8 mouse cellular contexts compared by ENCODE assay signal in the genomic region with DNA sequence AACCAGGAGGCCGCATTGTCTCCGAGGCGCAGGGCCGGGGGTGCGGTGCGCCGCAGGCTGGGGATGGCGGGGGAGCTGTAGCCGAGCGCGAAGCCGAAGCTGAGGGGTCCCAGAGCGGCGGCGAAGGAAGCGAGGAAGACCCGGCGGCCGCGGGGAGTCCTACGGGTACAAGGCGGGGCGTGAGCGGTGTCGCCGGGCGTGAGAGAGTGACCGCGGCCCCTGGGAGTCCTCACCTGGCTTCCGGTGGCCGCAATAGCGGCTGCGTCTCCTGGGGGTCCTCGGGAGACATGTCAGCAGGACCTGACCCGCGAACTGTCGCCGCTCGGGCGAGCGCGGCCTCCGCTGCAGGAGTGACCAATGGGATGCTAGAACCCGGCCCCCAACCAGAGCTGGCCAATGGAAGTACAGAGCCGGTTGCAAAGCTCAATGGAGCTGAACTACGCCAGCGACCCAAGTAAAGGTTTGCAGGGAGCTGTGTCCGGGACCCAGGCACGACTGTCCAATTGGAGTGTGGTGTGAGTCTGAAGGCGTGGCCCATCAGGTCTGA. TPM values are rescaled to one million over a fixed set of nuclear protein-coding genes. Genes with fewer than 3 reads are reported as not detected.
DNase-seq lines count a peak whose midpoint lies in the region; ATAC-seq and TF ChIP-seq lines count a peak whose summit lies in the region.

A gene (minus strand): TSS at position 359 of the 547 bp plus-strand sequence.

- H3K9me3 ChIP-seq in embryonic facial prominence, embryonic 13.5 days = no peaks in the 10 kb centered on the region
- H3K9me3 ChIP-seq in limb, embryonic 12.5 days = no peaks in the 10 kb centered on the region
- no peaks in the 10 kb centered on the region for H3K9me3 ChIP-seq in midbrain, embryonic 15.5 days

- peaks cover 17% of the 10 kb centered on the region for H3K4me1 ChIP-seq in embryonic facial prominence, embryonic 13.5 days
- peaks cover 12% of the 10 kb centered on the region for H3K4me1 ChIP-seq in kidney, adult 2 months (ENCODE audit: control insufficient read depth, insufficient read depth, low read length)
- H3K4me1 ChIP-seq in limb, embryonic 12.5 days (replicated peaks) = peaks cover 19% of the 10 kb centered on the region
- peaks cover 24% of the 10 kb centered on the region for H3K4me1 ChIP-seq in midbrain, embryonic 15.5 days
- H3K4me1 ChIP-seq in spleen, adult 2 months (ENCODE audit: control insufficient read depth, insufficient read depth, insufficient read length) = peaks cover 8% of the 10 kb centered on the region

- ATAC-seq in embryonic facial prominence, embryonic 13.5 days (ENCODE audit: insufficient number of reproducible peaks, insufficient read depth, low FRiP score, low TSS enrichment, low read depth) = peak; percentile 93
- peak; percentile 99 for ATAC-seq in limb, embryonic 12.5 days (ENCODE audit: insufficient number of reproducible peaks, insufficient read depth, low FRiP score, low TSS enrichment, low read depth)
- ATAC-seq in midbrain, embryonic 15.5 days (replicated peaks) = peak; percentile 98

- H3K36me3 ChIP-seq in embryonic facial prominence, embryonic 13.5 days = 0 out of 2 replicates have a peak, but pooled peaks cover 2% of the 10 kb centered on the region
- no peaks in the 10 kb centered on the region for H3K36me3 ChIP-seq in kidney, adult 2 months (ENCODE audit: control insufficient read depth, insufficient read depth, low read length)
- H3K36me3 ChIP-seq in limb, embryonic 12.5 days = peaks cover 4% of the 10 kb centered on the region; the same call in 1 of the 2 replicates
- no peaks in the 10 kb centered on the region for H3K36me3 ChIP-seq in midbrain, embryonic 15.5 days (replicated peaks)
- H3K36me3 ChIP-seq in spleen, adult 2 months (ENCODE audit: control insufficient read depth, insufficient read depth, low read length) = no peaks in the 10 kb centered on the region

- under 1% methylated on average over 50 of the region's 50 CpGs for WGBS in embryonic facial prominence, embryonic 13.5 days
- WGBS in kidney, adult 2 months = under 1% methylated on average over 50 of the region's 50 CpGs
- under 1% methylated on average over 50 of the region's 50 CpGs for WGBS in limb, embryonic 12.5 days
- WGBS in midbrain, embryonic 15.5 days = under 1% methylated on average over 50 of the region's 50 CpGs
- under 1% methylated on average over 49 of the region's 50 CpGs for WGBS in spleen, adult 2 months

- no peaks in the 10 kb centered on the region for H3K27me3 ChIP-seq in embryonic facial prominence, embryonic 13.5 days
- no peaks in the 10 kb centered on the region for H3K27me3 ChIP-seq in kidney, adult 2 months (replicated peaks; ENCODE audit: control insufficient read depth, insufficient read depth, low read length)
- H3K27me3 ChIP-seq in limb, embryonic 12.5 days = peaks cover 3% of the 10 kb centered on the region; the same call in 1 of the 2 replicates
- no peaks in the 10 kb centered on the region for H3K27me3 ChIP-seq in midbrain, embryonic 15.5 days (replicated peaks)
- H3K27me3 ChIP-seq in spleen, adult 2 months (ENCODE audit: control insufficient read depth, insufficient read depth, low read length) = no peaks in the 10 kb centered on the region

- DNase-seq in 3134 (ENCODE audit: extremely low read depth, insufficient read length, low spot score) = peak; percentile 85
- DNase-seq in adrenal gland, postnatal 36 days = peak; percentile 94 to 95
- DNase-seq in heart, adult 18-20 months = peak; percentile 92 to 97
- DNase-seq in kidney, adult 2 months = peak; percentile 98
- peak; percentile 63 to 84 for DNase-seq in spleen, adult 2 months (ENCODE audit: low read depth in 1 of 2, low spot score in 2 of 2)

- no peak for TF ChIP-seq CTCF in kidney, adult 2 months (conservative IDR thresholded peaks at IDR 0.05; ENCODE audit: insufficient read depth, insufficient read length, low read depth, low read length)
- TF ChIP-seq CTCF in spleen, adult 2 months (IDR thresholded peaks at IDR 0.05; ENCODE audit: extremely low read depth, insufficient read depth, insufficient read length, insufficient replicate concordance) = no peak

- H3K27ac ChIP-seq in embryonic facial prominence, embryonic 13.5 days = peak within 1 kb of the TSS; percentile 56; the same call in 1 of the 2 replicates
- peak within 1 kb of the TSS; percentile 58; the same call in 1 of the 2 replicates for H3K27ac ChIP-seq in kidney, adult 2 months (ENCODE audit: insufficient read depth, low read depth, low read length)
- 0 out of 2 replicates have a peak within 1 kb of the TSS, but pooled peaks have one; percentile 45 for H3K27ac ChIP-seq in limb, embryonic 12.5 days
- peak within 1 kb of the TSS; percentile 80 for H3K27ac ChIP-seq in midbrain, embryonic 15.5 days
- no peak within 1 kb of the TSS for H3K27ac ChIP-seq in spleen, adult 2 months (ENCODE audit: insufficient read depth, low read length)

- H3K4me3 ChIP-seq in embryonic facial prominence, embryonic 13.5 days = peak within 1 kb of the TSS; percentile 85
- H3K4me3 ChIP-seq in kidney, adult 2 months (ENCODE audit: insufficient read depth, low read depth, low read length) = peak within 1 kb of the TSS; percentile 92
- peak within 1 kb of the TSS; percentile 84 for H3K4me3 ChIP-seq in limb, embryonic 12.5 days (replicated peaks)
- H3K4me3 ChIP-seq in midbrain, embryonic 15.5 days = peak within 1 kb of the TSS; percentile 95
- peak within 1 kb of the TSS; percentile 83 for H3K4me3 ChIP-seq in spleen, adult 2 months (ENCODE audit: extremely low read depth, insufficient read depth, insufficient read length)

- peak within 1 kb of the TSS; percentile 100 for H3K4me2 ChIP-seq in embryonic facial prominence, embryonic 13.5 days
- peak within 1 kb of the TSS; percentile 100 for H3K4me2 ChIP-seq in limb, embryonic 12.5 days
- H3K4me2 ChIP-seq in midbrain, embryonic 15.5 days = peak within 1 kb of the TSS; percentile 99

- TF ChIP-seq POLR2A in kidney, adult 2 months (IDR thresholded peaks at IDR 0.05; ENCODE audit: low read depth, low read length) = peak; percentile 29
- peak; percentile 14; the same call in 1 of the 2 replicates for TF ChIP-seq POLR2A in spleen, adult 2 months (IDR thresholded peaks at IDR 0.05; ENCODE audit: low read depth, low read length)

- peak within 1 kb of the TSS; percentile 93 for H3K9ac ChIP-seq in embryonic facial prominence, embryonic 13.5 days
- peak within 1 kb of the TSS; percentile 87 for H3K9ac ChIP-seq in limb, embryonic 12.5 days (replicated peaks)
- peak within 1 kb of the TSS; percentile 91 for H3K9ac ChIP-seq in midbrain, embryonic 15.5 days

RNA-seq across cellular contexts. Expression of the gene that starts here (rescaled TPM):
- 10 to 100 TPM; 18.8 to 19.4 TPM for total RNA-seq in adrenal gland, postnatal 36 days (2021)
- 24.6 and 25.8 TPM in 2 replicates for polyA plus RNA-seq in embryonic facial prominence, embryonic 13.5 days (2015; fragmentation: Nextera tagmentation; extraction: Ambion mirVana)
- 10 to 100 TPM; 15.0 to 17.3 TPM for total RNA-seq in heart, adult 18-20 months (2021)
- polyA plus RNA-seq in kidney, adult 2 months (2012; rRNA removed) = 51.1 and 51.9 TPM in 2 replicates
- 25.4 and 25.7 TPM in 2 replicates for polyA plus RNA-seq in limb, embryonic 12.5 days (2016; fragmentation: Nextera tagmentation; extraction: Ambion mirVana)
- 22.4 and 24.5 TPM in 2 replicates for polyA plus RNA-seq in midbrain, embryonic 15.5 days (2015; fragmentation: Nextera tagmentation; extraction: Ambion mirVana)
- 24.7 and 28.0 TPM in 2 replicates for polyA plus RNA-seq in spleen, adult 2 months (2012; rRNA removed)
